Mouse (Mus musculus) hindbrain, embryonic 11.5 days (tissue): ENCODE results near the gene Gm10031. TPM values are rescaled to one million over a fixed set of nuclear protein-coding genes. Genes with fewer than 3 reads are reported as not detected.
"Not testable (repeated sequence)": the region's sequence is repeated elsewhere in the genome, so short reads cannot be mapped to it uniquely, and the experiment has no call there.

Experiments
- ATAC-seq: fragments of 200-750 bp; cut with Nextera tagmentation; 2 replicates; pipeline ENCODE4 v1.8.0; 2017; ENCODE audit warnings: mild to moderate bottlenecking, moderate TSS enrichment, moderate library complexity; ENCODE audit not compliant: low FRiP score
- DNase-seq: peaks from one replicate; pipeline ENCODE4 v3.0.0-alpha.2; 2015; ENCODE audit warnings: low spot score
- H3K27ac ChIP-seq: fragments of 300-500 bp; sonication (generic); 2 replicates; pipeline ENCODE4 v1.5.1; 2014; ENCODE audit warnings: mild to moderate bottlenecking, low read depth, low read length
- H3K27me3 ChIP-seq: fragments of 300-500 bp; sonication (generic); 2 replicates; pipeline ENCODE4 v1.6.1; 2014; ENCODE audit warnings: mild to moderate bottlenecking, low read length, moderate library complexity, mixed read lengths; ENCODE audit not compliant: control insufficient read depth, insufficient read depth
- H3K36me3 ChIP-seq: fragments of 300-500 bp; sonication (generic); 2 replicates; pipeline ENCODE4 v1.6.1; 2014; ENCODE audit warnings: mild to moderate bottlenecking, low read length, moderate library complexity, mixed read lengths; ENCODE audit not compliant: control insufficient read depth, insufficient read depth
- H3K4me1 ChIP-seq: fragments of 300-500 bp; sonication (generic); replicated peaks from 2 replicates; pipeline ENCODE4 v1.6.1; 2014; ENCODE audit warnings: low read length, mixed read lengths; ENCODE audit not compliant: control insufficient read depth, insufficient read depth
- H3K4me2 ChIP-seq: fragments of 300-500 bp; sonication (generic); replicated peaks from 2 replicates; pipeline ENCODE4 v1.6.1; 2014; ENCODE audit warnings: mild to moderate bottlenecking, low read depth, low read length
- H3K4me3 ChIP-seq: fragments of 300-500 bp; sonication (generic); 2 replicates; pipeline ENCODE4 v1.5.1; 2014; ENCODE audit warnings: low read depth, low read length
- H3K9ac ChIP-seq: fragments of 300-500 bp; sonication (generic); 2 replicates; pipeline ENCODE4 v1.6.1; 2014; ENCODE audit warnings: low read depth, low read length
- H3K9me3 ChIP-seq: fragments of 300-500 bp; sonication (generic); 2 replicates; pipeline ENCODE4 v1.6.1; 2016; ENCODE audit warnings: low read length; ENCODE audit not compliant: control insufficient read depth
- WGBS: fragments of 180-500 bp; shearing (Covaris S2); extraction: QIAGEN DNeasy Blood & Tissue Kit; methylation state at CpG from one replicate; pipeline ENCODE4 v1.1.7; 2014; 5-methylcytosine and 5-hydroxymethylcytosine counted together
- polyA plus RNA-seq: library from polyadenylated mRNA; unstranded; fragments of >200 nt; fragmentation: Nextera tagmentation; extraction: Ambion mirVana; gene quantifications from 2 replicates; pipeline ENCODE4 v1.2.1, GENCODE M21; 2014

Gm10031 gene
- polyA plus RNA-seq, 1 experiment from 2014 or later = 0.79 TPM

- Histone ChIP-seq H3K36me3 (no peaks in the 10 kb centered on the region), H3K4me1 (no peaks in the 10 kb centered on the region), H3K27ac (no peak overlapping the region), H3K9ac (no peak overlapping the region), H3K27me3 (no peaks in the 10 kb centered on the region), H3K9me3 (no peaks in the 10 kb centered on the region), H3K4me3 (no peak overlapping the region), H3K4me2 (no peak overlapping the region)
- DNase-seq = no peak
- no peak for ATAC-seq
- WGBS = 82% methylated on average over 4 of the region's 5 CpGs
These were observed 26.9 kb upstream of the Gm10031 start for GRCm38 (mm10) chr1:156496910-156497309.

GRCm38 (mm10) chr1:156504945-156505523 is 18.8 kb upstream of the Gm10031 start:
- Histone ChIP-seq H3K27ac (no peak overlapping the region), H3K27me3 (no peaks in the 10 kb centered on the region), H3K36me3 (no peaks in the 10 kb centered on the region), H3K4me3 (no peak overlapping the region), H3K4me2 (no peak overlapping the region), H3K9ac (no peak overlapping the region), H3K9me3 (no peaks in the 10 kb centered on the region), H3K4me1 (no peaks in the 10 kb centered on the region)
- no peak for ATAC-seq
- no peak for DNase-seq
- 74% methylated on average over 5 of the region's 5 CpGs for WGBS

GRCm38 (mm10) chr1:156505901-156506300 is 17.9 kb upstream of the Gm10031 start:
- no peak for DNase-seq
- H3K9me3 ChIP-seq = no peaks in the 10 kb centered on the region
- ATAC-seq = no peak
- H3K4me3 ChIP-seq = no peak overlapping the region
- H3K27me3 ChIP-seq = no peaks in the 10 kb centered on the region
- no peaks in the 10 kb centered on the region for H3K4me1 ChIP-seq
- WGBS = 90% methylated on average over 2 of the region's 2 CpGs
- no peak overlapping the region for H3K9ac ChIP-seq
- H3K36me3 ChIP-seq = no peaks in the 10 kb centered on the region
- no peak overlapping the region for H3K4me2 ChIP-seq
- H3K27ac ChIP-seq = no peak overlapping the region

- DNase-seq (no peak), ATAC-seq (no peak)
- no peaks in the 10 kb centered on the region for H3K4me1 ChIP-seq
- no peaks in the 10 kb centered on the region for H3K9me3 ChIP-seq
- H3K27me3 ChIP-seq = no peaks in the 10 kb centered on the region
- H3K27ac ChIP-seq = no peak overlapping the region
- WGBS = 78% methylated on average over 3 of the region's 3 CpGs
- H3K9ac ChIP-seq = no peak overlapping the region
- H3K4me3 ChIP-seq = no peak overlapping the region
- H3K36me3 ChIP-seq = no peaks in the 10 kb centered on the region
- no peak overlapping the region for H3K4me2 ChIP-seq
These were observed 16.1 kb upstream of the Gm10031 start for GRCm38 (mm10) chr1:156507753-156508152.

GRCm38 (mm10) chr1:156520136-156520780 is 3.6 kb upstream of the Gm10031 start:
- ATAC-seq (no peak), DNase-seq (no peak)
- Histone ChIP-seq H3K9me3 (no peaks in the 10 kb centered on the region), H3K4me1 (no peaks in the 10 kb centered on the region), H3K4me2 (no peak overlapping the region), H3K9ac (no peak overlapping the region), H3K4me3 (no peak overlapping the region), H3K27ac (no peak overlapping the region), H3K27me3 (no peaks in the 10 kb centered on the region), H3K36me3 (no peaks in the 10 kb centered on the region)
- WGBS = 89% methylated on average over 3 of the region's 3 CpGs

GRCm38 (mm10) chr1:156521796-156522517 is 1.9 kb upstream of the Gm10031 start:
- Histone ChIP-seq H3K9me3 (no peaks in the 10 kb centered on the region), H3K27me3 (no peaks in the 10 kb centered on the region), H3K36me3 (no peaks in the 10 kb centered on the region), H3K27ac (no peak overlapping the region), H3K4me1 (no peaks in the 10 kb centered on the region), H3K4me2 (no peak overlapping the region), H3K9ac (no peak overlapping the region), H3K4me3 (no peak overlapping the region)
- WGBS = 56% methylated on average over 15 of the region's 15 CpGs
- ATAC-seq (no peak), DNase-seq (peak; percentile 2)

GRCm38 (mm10) chr1:156532476-156533175 is 8.8 kb downstream of the Gm10031 start:
- H3K4me1 ChIP-seq, H3K4me2 ChIP-seq, H3K36me3 ChIP-seq, H3K27ac ChIP-seq, H3K9ac ChIP-seq, H3K27me3 ChIP-seq, H3K4me3 ChIP-seq, DNase-seq, H3K9me3 ChIP-seq, ATAC-seq: not testable (repeated sequence)
- WGBS = 89% methylated on average over 16 of the region's 16 CpGs

GRCm38 (mm10) chr1:156533483-156533882 is 9.7 kb downstream of the Gm10031 start:
- Histone ChIP-seq H3K36me3 (no peaks in the 10 kb centered on the region), H3K27me3 (no peaks in the 10 kb centered on the region), H3K27ac (no peak overlapping the region), H3K4me3 (no peak overlapping the region), H3K4me2 (no peak overlapping the region), H3K9me3 (no peaks in the 10 kb centered on the region), H3K9ac (no peak overlapping the region), H3K4me1 (no peaks in the 10 kb centered on the region)
- no peak for DNase-seq
- ATAC-seq = no peak
- 92% methylated on average over 3 of the region's 3 CpGs for whole genome bisulfite sequencing
